Mouse (Mus musculus) hindbrain, postnatal 0 days (tissue): ENCODE results near the gene Fam180a. TPM values are rescaled to one million over a fixed set of nuclear protein-coding genes. Genes with fewer than 3 reads are reported as not detected.

Experiments
- ATAC-seq: fragments of 200-750 bp; cut with Nextera tagmentation; 2 replicates; pipeline ENCODE4 v1.8.0; 2017; ENCODE audit warnings: mild to moderate bottlenecking, moderate TSS enrichment, moderate library complexity
- DNase-seq: peaks from one replicate; pipeline ENCODE4 v3.0.0-alpha.2; 2015; ENCODE audit warnings: low spot score
- H3K27ac ChIP-seq: fragments of 300-500 bp; sonication (generic); 2 replicates; pipeline ENCODE4 v1.5.1; 2014; ENCODE audit warnings: mild to moderate bottlenecking
- H3K27me3 ChIP-seq: fragments of 300-500 bp; sonication (generic); 2 replicates; pipeline ENCODE4 v1.6.1; 2014; ENCODE audit warnings: low read length, mixed read lengths; ENCODE audit not compliant: insufficient read depth
- H3K36me3 ChIP-seq: fragments of 300-500 bp; sonication (generic); 2 replicates; pipeline ENCODE4 v1.6.1; 2014; ENCODE audit warnings: low read length, mixed read lengths; ENCODE audit not compliant: insufficient read depth
- H3K4me1 ChIP-seq: fragments of 300-500 bp; sonication (generic); 2 replicates; pipeline ENCODE4 v1.6.1; 2014; ENCODE audit warnings: antibody characterized with exemption, low read length, mixed read lengths; ENCODE audit not compliant: insufficient read depth
- H3K4me2 ChIP-seq: fragments of 300-500 bp; sonication (generic); 2 replicates; pipeline ENCODE4 v1.6.1; 2014; ENCODE audit warnings: low read depth, mild to moderate bottlenecking, low read length, moderate library complexity, mixed read lengths
- H3K4me3 ChIP-seq: fragments of 300-500 bp; sonication (generic); 2 replicates; pipeline ENCODE4 v1.5.1; 2014; ENCODE audit warnings: low read length
- H3K9ac ChIP-seq: fragments of 300-500 bp; sonication (generic); replicated peaks from 2 replicates; pipeline ENCODE4 v1.6.1; 2014; ENCODE audit warnings: mild to moderate bottlenecking, low read length, moderate library complexity, mixed read lengths
- H3K9me3 ChIP-seq: fragments of 300-500 bp; sonication (generic); 2 replicates; pipeline ENCODE4 v1.6.1; 2016; ENCODE audit warnings: low read length, mixed read lengths
- CTCF ChIP-seq: IDR thresholded peaks from 2 replicates; pipeline ENCODE4 v1.5.1; 2016; ENCODE audit warnings: antibody characterized with exemption, control low read depth, low read depth
- WGBS: fragments of 180-500 bp; shearing (Covaris S2); extraction: QIAGEN DNeasy Blood & Tissue Kit; methylation state at CpG from one replicate; pipeline ENCODE4 v1.1.7; 2014; 5-methylcytosine and 5-hydroxymethylcytosine counted together
- polyA plus RNA-seq: library from polyadenylated mRNA; unstranded; fragments of >200 nt; fragmentation: Nextera tagmentation; extraction: Ambion mirVana; gene quantifications from 2 replicates; pipeline ENCODE4 v1.2.1, GENCODE M21; 2015
- total RNA-seq: library from RNA; depleted of rRNA; stranded (reverse); fragments of >200 nt; gene quantifications from 2 replicates; pipeline ENCODE4 v1.2.3, GENCODE M21; 2014

Fam180a gene
- total and polyA plus RNA-seq, 2 experiments from 2014 or later, result 0.68 to 3.2 TPM

GRCm38 (mm10) chr6:35321105-35321504 lies 4.8 kb downstream of the Fam180a start:
- Histone ChIP-seq H3K36me3 (no peaks in the 10 kb centered on the region), H3K4me2 (no peak overlapping the region), H3K9me3 (no peaks in the 10 kb centered on the region), H3K4me3 (no peak overlapping the region), H3K27ac (no peak overlapping the region), H3K27me3 (no peaks in the 10 kb centered on the region), H3K4me1 (0 out of 2 replicates have a peak, but pooled peaks cover 5% of the 10 kb centered on the region), H3K9ac (no peak overlapping the region)
- DNase-seq (no peak), ATAC-seq (no peak)
- WGBS, result 80% methylated on average over 4 of the region's 4 CpGs
- no peak for TF ChIP-seq CTCF

- ATAC-seq, result no peak
- H3K4me2 ChIP-seq, result no peak overlapping the region
- no peak overlapping the region for H3K27ac ChIP-seq
- H3K4me3 ChIP-seq, result no peak overlapping the region
- no peaks in the 10 kb centered on the region for H3K27me3 ChIP-seq
- 77% methylated on average over 6 of the region's 6 CpGs for WGBS
- no peaks in the 10 kb centered on the region for H3K9me3 ChIP-seq
- H3K9ac ChIP-seq, result no peak overlapping the region
- no peak for DNase-seq
- H3K36me3 ChIP-seq, result no peaks in the 10 kb centered on the region
- no peak for TF ChIP-seq CTCF
- H3K4me1 ChIP-seq, result no peaks in the 10 kb centered on the region
Measured at GRCm38 (mm10) chr6:35319850-35320249, 6.1 kb downstream of the Fam180a start.

GRCm38 (mm10) chr6:35313520-35313919 lies 12.4 kb downstream of the Fam180a start:
- H3K4me2 ChIP-seq, result no peak overlapping the region
- H3K36me3 ChIP-seq, result no peaks in the 10 kb centered on the region
- H3K4me1 ChIP-seq, result no peaks in the 10 kb centered on the region
- no peak for TF ChIP-seq CTCF
- H3K9ac ChIP-seq, result no peak overlapping the region
- no peak overlapping the region for H3K27ac ChIP-seq
- H3K9me3 ChIP-seq, result no peaks in the 10 kb centered on the region
- H3K27me3 ChIP-seq, result no peaks in the 10 kb centered on the region
- no peak for ATAC-seq
- no peak overlapping the region for H3K4me3 ChIP-seq
- WGBS, result 91% methylated on average over 8 of the region's 8 CpGs
- no peak for DNase-seq

DNA sequence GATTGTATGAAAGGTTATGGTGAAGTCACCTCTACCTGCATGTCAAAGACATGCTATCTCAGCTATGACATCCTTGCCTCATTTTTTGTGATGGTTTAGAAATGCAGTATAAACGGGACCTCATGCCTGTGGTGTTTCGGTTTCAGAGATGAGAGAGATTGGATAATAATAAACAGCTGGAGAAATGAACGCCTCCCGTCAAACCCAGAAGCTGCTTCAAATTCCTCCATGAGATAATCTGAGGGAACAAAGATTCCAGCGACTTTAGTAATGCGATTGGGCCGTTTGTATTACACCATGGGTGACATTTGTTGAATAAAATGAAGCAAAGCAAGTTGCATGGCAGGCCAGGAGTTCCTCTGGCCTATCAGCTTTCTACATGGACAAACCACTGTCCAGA lies 16.5 kb downstream of the Fam180a start:
- Histone ChIP-seq H3K27me3 (no peaks in the 10 kb centered on the region), H3K9me3 (no peaks in the 10 kb centered on the region), H3K36me3 (no peaks in the 10 kb centered on the region), H3K27ac (no peak overlapping the region), H3K4me1 (no peaks in the 10 kb centered on the region), H3K9ac (no peak overlapping the region), H3K4me3 (no peak overlapping the region), H3K4me2 (no peak overlapping the region)
- TF ChIP-seq CTCF, result no peak
- ATAC-seq (no peak), DNase-seq (no peak)
- 82% methylated on average over 7 of the region's 7 CpGs for whole genome bisulfite sequencing

GRCm38 (mm10) chr6:35308037-35308436 lies 17.9 kb downstream of the Fam180a start, which contains the start of gene Slc13a4:
Gene Slc13a4, minus strand, starts transcription at chr6:35308131.
- no peak for ATAC-seq
- no peak for DNase-seq

GRCm38 (mm10) chr6:35307136-35307535 lies 18.8 kb downstream of the Fam180a start:
- no peaks in the 10 kb centered on the region for H3K27me3 ChIP-seq
- H3K4me3 ChIP-seq, result no peak overlapping the region
- no peaks in the 10 kb centered on the region for H3K36me3 ChIP-seq
- H3K9me3 ChIP-seq, result no peaks in the 10 kb centered on the region
- H3K27ac ChIP-seq, result no peak overlapping the region
- no peak overlapping the region for H3K9ac ChIP-seq
- TF ChIP-seq CTCF, result no peak
- DNase-seq, result peak; percentile 48
- 63% methylated on average over 13 of the region's 13 CpGs for WGBS
- no peak for ATAC-seq
- H3K4me1 ChIP-seq, result no peaks in the 10 kb centered on the region
- no peak overlapping the region for H3K4me2 ChIP-seq

More at GRCm38 (mm10) chr6:35308037-35308436, 17.9 kb downstream of the Fam180a start, which contains the start of gene Slc13a4:
- 21% methylated on average over 7 of the region's 7 CpGs for WGBS
- no peaks in the 10 kb centered on the region for H3K27me3 ChIP-seq
- no peak within 1 kb of the TSS for H3K4me2 ChIP-seq
- no peak within 1 kb of the TSS for H3K4me3 ChIP-seq
- H3K9ac ChIP-seq, result no peak within 1 kb of the TSS
- no peaks in the 10 kb centered on the region for H3K9me3 ChIP-seq
- no peak within 1 kb of the TSS for H3K27ac ChIP-seq
- no peaks in the 10 kb centered on the region for H3K4me1 ChIP-seq
- TF ChIP-seq CTCF, result no peak
- H3K36me3 ChIP-seq, result no peaks in the 10 kb centered on the region

GRCm38 (mm10) chr6:35303355-35303900 lies 22.5 kb downstream of the Fam180a start:
- H3K4me2 ChIP-seq, result no peak overlapping the region
- no peak overlapping the region for H3K4me3 ChIP-seq
- TF ChIP-seq CTCF, result no peak
- no peak overlapping the region for H3K27ac ChIP-seq
- no peaks in the 10 kb centered on the region for H3K27me3 ChIP-seq
- no peaks in the 10 kb centered on the region for H3K36me3 ChIP-seq
- no peak overlapping the region for H3K9ac ChIP-seq
- WGBS, result 71% methylated on average over 11 of the region's 11 CpGs
- no peaks in the 10 kb centered on the region for H3K9me3 ChIP-seq
- DNase-seq (no peak), ATAC-seq (no peak)
- no peaks in the 10 kb centered on the region for H3K4me1 ChIP-seq
